Mouse (Mus musculus) heart, adult 2 months (tissue): ENCODE results near the gene Car1.
"Not testable (repeated sequence)": the region's sequence is repeated elsewhere in the genome, so short reads cannot be mapped to it uniquely, and the experiment has no call there.

Experiments used
- CTCF ChIP-seq: fragments of 200-600 bp; IDR thresholded peaks from 2 replicates; pipeline ENCODE4 v1.8.1; 2022; ENCODE audit warnings: antibody characterized with exemption, mild to moderate bottlenecking, moderate library complexity
- EP300 ChIP-seq: fragments of 200-500 bp; IDR thresholded peaks from 2 replicates; pipeline ENCODE4 v1.6.1; 2011; ENCODE audit warnings: low read depth, low read length, control low read depth; ENCODE audit not compliant: insufficient read depth
- POLR2A ChIP-seq: fragments of 200-500 bp; IDR thresholded peaks from 2 replicates; pipeline ENCODE4 v1.6.1; 2011; ENCODE audit warnings: mild to moderate bottlenecking, low read depth, low read length, control low read depth; ENCODE audit not compliant: insufficient read depth

- not testable (repeated sequence) for TF ChIP-seq CTCF, POLR2A, EP300
Measured at GRCm38 (mm10) chr3:14782365-14782764, 25.8 kb downstream of the Car1 start.
